Mouse (Mus musculus) embryonic facial prominence, embryonic 14.5 days (tissue): ENCODE measurements around the gene Xpc. TPM values are rescaled to one million over a fixed set of nuclear protein-coding genes. Genes with fewer than 3 reads are reported as not detected.
A peak's percentile ranks its signal among the peaks of the same experiment; 100 is the strongest.

ENCODE experiments used
- ATAC-seq: fragments of 200-750 bp; cut with Nextera tagmentation; 2 replicates; pipeline ENCODE4 v1.8.0; 2017; ENCODE audit warnings: low read depth, moderate number of reproducible peaks, moderate TSS enrichment
- DNase-seq: peaks from one replicate; pipeline ENCODE4 v3.0.0-alpha.2; 2015; ENCODE audit warnings: low spot score
- H3K27ac ChIP-seq: fragments of 300-500 bp; sonication (generic); replicated peaks from 2 replicates; pipeline ENCODE4 v1.5.1; 2014; ENCODE audit warnings: low read depth, mild to moderate bottlenecking, low read length, moderate library complexity
- H3K27me3 ChIP-seq: fragments of 300-500 bp; sonication (generic); replicated peaks from 2 replicates; pipeline ENCODE4 v1.6.1; 2014; ENCODE audit warnings: low read length; ENCODE audit not compliant: control insufficient read depth, insufficient read depth
- H3K36me3 ChIP-seq: fragments of 300-500 bp; sonication (generic); 2 replicates; pipeline ENCODE4 v1.6.1; 2014; ENCODE audit warnings: low read length, mixed read lengths; ENCODE audit not compliant: control insufficient read depth, insufficient read depth
- H3K4me1 ChIP-seq: fragments of 300-500 bp; sonication (generic); 2 replicates; pipeline ENCODE4 v1.6.1; 2014; ENCODE audit warnings: antibody characterized with exemption, low read length; ENCODE audit not compliant: control insufficient read depth, insufficient read depth
- H3K4me2 ChIP-seq: fragments of 300-500 bp; sonication (generic); 2 replicates; pipeline ENCODE4 v1.6.1; 2014; ENCODE audit warnings: low read depth, mild to moderate bottlenecking, low read length, moderate library complexity, mixed read lengths
- H3K4me3 ChIP-seq: fragments of 300-500 bp; sonication (generic); 2 replicates; pipeline ENCODE4 v1.5.1; 2014; ENCODE audit warnings: low read depth, mild to moderate bottlenecking, low read length
- H3K9ac ChIP-seq: fragments of 300-500 bp; sonication (generic); 2 replicates; pipeline ENCODE4 v1.6.1; 2014; ENCODE audit warnings: low read depth, mild to moderate bottlenecking, low read length, moderate library complexity, mixed read lengths
- H3K9me3 ChIP-seq: fragments of 300-500 bp; sonication (generic); 2 replicates; pipeline ENCODE4 v1.6.1; 2016; ENCODE audit warnings: low read length; ENCODE audit not compliant: control insufficient read depth
- WGBS: fragments of 180-500 bp; shearing (Covaris S2); extraction: QIAGEN DNeasy Blood & Tissue Kit; methylation state at CpG from one replicate; pipeline ENCODE4 v1.1.7; 2014; 5-methylcytosine and 5-hydroxymethylcytosine counted together
- polyA plus RNA-seq: library from polyadenylated mRNA; unstranded; fragments of >200 nt; fragmentation: Nextera tagmentation; extraction: Ambion mirVana; gene quantifications from 2 replicates; pipeline ENCODE4 v1.2.1, GENCODE M21; 2014

The Xpc gene
- polyA plus RNA-seq, 1 experiment from 2014 or later = 12.4 TPM

DNA sequence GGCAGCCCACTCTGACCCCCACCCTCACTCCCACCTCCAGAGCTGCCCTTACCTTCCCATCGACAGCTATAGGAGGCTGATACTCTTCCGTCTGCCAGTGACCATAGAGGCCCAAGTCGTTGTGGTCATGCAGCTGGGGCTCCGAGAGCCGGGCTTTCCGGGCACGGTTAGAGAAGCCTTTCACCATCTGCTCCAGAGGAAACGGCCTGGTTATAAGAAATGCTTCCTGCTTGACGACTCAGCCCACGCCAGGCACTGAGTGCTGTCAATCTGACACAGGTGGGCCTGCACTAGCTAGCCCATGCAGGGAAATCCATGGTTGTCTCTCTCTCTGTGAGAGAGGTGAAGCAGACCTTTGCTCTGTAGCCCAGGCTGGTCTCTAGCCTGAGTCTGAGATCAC, 22.6 kb downstream of the Xpc start:
- Histone ChIP-seq H3K27me3 (no peaks in the 10 kb centered on the region), H3K4me3 (no peak overlapping the region), H3K27ac (no peak overlapping the region), H3K36me3 (peaks cover 77% of the 10 kb centered on the region), H3K9ac (no peak overlapping the region), H3K4me1 (no peaks in the 10 kb centered on the region), H3K9me3 (no peaks in the 10 kb centered on the region), H3K4me2 (no peak overlapping the region)
- ATAC-seq = no peak
- no peak for DNase-seq
- 87% methylated on average over 10 of the region's 10 CpGs for WGBS

DNA sequence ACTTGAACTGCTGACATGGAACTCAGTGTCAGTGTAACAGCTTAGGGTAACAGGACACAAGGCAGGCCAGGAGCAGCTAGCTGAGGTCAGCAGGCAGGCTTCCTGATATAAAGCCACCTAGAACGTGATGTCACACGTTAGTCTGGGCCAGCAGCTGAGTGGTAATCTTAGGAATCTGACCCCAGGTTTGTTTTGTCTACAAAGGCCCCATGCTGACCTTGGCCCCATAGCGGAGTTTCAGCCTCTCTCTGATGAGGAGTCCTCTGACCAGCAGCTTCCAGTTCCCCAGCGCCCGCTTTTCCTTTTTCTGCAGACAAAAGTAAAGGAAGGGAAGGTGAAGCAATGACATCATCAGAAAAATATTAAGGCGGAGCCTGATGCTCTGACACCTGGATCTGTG, 24.7 kb downstream of the Xpc start:
- Histone ChIP-seq H3K36me3 (peaks cover 77% of the 10 kb centered on the region), H3K4me3 (no peak overlapping the region), H3K4me2 (no peak overlapping the region), H3K27ac (no peak overlapping the region), H3K9ac (no peak overlapping the region), H3K9me3 (no peaks in the 10 kb centered on the region), H3K4me1 (no peaks in the 10 kb centered on the region), H3K27me3 (no peaks in the 10 kb centered on the region)
- ATAC-seq (no peak), DNase-seq (no peak)
- 63% methylated on average over 6 of the region's 6 CpGs for WGBS

DNA sequence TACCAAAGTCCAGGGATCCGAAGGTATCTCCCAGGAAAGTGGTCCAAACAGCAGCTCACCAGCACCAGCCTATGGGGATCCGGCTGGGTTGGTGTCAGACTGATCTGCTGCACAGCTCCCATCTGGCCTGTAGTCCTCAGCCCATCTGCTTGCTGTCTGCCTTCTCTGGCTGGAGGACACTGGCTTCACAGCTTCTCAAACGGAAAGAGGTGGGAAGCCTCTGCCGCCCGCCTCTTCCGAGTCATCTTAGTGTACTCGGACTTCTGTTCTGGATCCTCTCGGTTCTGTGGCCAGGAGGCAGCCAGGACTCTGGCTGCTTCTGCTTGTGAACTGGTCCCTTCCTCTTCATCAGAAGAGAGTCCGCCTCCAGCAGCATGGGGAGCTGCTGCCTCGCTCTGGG, 25.8 kb downstream of the Xpc start:
- no peak overlapping the region for H3K4me2 ChIP-seq
- H3K4me3 ChIP-seq = no peak overlapping the region
- 87% methylated on average over 10 of the region's 10 CpGs for WGBS
- no peaks in the 10 kb centered on the region for H3K9me3 ChIP-seq
- H3K27ac ChIP-seq = no peak overlapping the region
- no peaks in the 10 kb centered on the region for H3K27me3 ChIP-seq
- peaks cover 82% of the 10 kb centered on the region for H3K36me3 ChIP-seq
- DNase-seq (no peak), ATAC-seq (no peak)
- H3K4me1 ChIP-seq = no peaks in the 10 kb centered on the region
- no peak overlapping the region for H3K9ac ChIP-seq

DNA sequence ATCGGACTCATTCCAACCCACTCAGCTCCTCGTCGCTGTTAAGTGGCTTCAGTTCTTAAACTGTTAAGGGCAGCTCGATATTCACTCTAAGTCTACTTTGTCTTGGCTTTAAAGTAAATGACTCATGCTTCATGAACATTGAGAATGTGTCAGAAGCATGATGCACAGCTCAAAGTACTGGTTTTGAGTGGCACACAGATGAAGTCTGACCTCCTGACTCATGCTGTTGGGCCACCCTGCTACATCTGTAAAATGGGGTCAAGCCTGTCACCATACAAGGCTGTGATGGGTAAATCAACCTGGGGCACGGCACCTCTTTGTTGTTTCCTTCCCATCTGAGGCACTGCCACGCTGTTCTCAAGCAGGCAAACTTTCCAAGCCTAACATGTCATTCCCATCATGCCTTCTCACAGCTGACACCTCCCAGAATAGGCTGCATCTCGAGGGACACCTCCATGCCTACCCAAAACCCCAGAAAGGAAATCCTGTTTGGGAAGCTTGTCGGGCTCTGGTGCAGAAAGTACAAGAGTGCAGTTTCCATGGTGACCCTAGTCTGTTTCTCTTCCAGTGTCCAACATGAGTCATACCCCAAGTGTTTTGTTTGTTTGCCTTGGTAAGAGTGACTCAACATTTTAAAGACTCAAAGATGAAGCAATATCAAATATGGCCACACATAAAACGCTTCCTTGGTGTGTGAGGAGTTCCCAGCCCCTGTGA, 27.0 kb downstream of the Xpc start:
- Histone ChIP-seq H3K4me3 (no peak overlapping the region), H3K9ac (no peak overlapping the region), H3K9me3 (no peaks in the 10 kb centered on the region), H3K4me2 (no peak overlapping the region), H3K4me1 (no peaks in the 10 kb centered on the region), H3K27ac (no peak overlapping the region), H3K27me3 (no peaks in the 10 kb centered on the region), H3K36me3 (peaks cover 86% of the 10 kb centered on the region)
- 78% methylated on average over 9 of the region's 9 CpGs for WGBS
- DNase-seq (peak; percentile 58), ATAC-seq (no peak)

DNA sequence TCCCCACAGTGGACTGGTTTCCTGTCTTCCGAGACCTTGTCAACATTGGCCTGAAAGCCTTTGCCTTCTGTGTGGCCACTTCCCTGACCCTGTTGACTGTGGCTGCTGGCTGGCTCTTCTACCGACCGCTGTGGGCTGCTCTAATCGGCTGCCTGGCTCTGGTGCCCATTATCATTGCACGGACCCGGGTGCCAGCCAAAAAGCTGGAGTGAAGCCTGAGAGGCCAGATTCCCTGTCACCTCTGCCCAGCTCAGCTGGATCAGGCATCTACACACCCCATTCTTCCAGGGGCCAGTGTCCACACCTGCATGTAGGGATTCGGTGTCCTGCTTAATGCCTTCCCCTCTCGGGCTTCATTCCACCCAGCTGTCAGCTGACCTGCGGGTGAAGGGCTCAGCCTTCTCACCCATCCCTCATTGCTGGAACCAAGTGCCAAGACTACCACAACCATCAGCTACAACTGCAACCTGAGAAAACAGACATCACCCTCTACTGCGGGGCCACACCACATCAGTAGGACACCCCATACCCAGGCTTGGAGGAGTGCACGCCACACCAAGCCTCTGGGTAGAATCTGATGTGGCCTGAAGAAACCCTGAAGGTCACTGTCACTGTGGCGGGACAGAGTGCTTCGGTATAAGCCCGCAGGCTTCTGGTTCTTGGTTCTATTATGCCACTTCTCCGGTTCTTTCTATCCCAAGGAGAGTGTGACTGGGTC, 28.8 kb downstream of the Xpc start:
- ATAC-seq = no peak
- no peak for DNase-seq
- Histone ChIP-seq H3K27me3 (no peaks in the 10 kb centered on the region), H3K36me3 (peaks cover 93% of the 10 kb centered on the region), H3K4me3 (no peak overlapping the region), H3K4me1 (no peaks in the 10 kb centered on the region), H3K4me2 (no peak overlapping the region), H3K9ac (no peak overlapping the region), H3K27ac (no peak overlapping the region), H3K9me3 (no peaks in the 10 kb centered on the region)
- whole genome bisulfite sequencing = 88% methylated on average over 15 of the region's 15 CpGs

DNA sequence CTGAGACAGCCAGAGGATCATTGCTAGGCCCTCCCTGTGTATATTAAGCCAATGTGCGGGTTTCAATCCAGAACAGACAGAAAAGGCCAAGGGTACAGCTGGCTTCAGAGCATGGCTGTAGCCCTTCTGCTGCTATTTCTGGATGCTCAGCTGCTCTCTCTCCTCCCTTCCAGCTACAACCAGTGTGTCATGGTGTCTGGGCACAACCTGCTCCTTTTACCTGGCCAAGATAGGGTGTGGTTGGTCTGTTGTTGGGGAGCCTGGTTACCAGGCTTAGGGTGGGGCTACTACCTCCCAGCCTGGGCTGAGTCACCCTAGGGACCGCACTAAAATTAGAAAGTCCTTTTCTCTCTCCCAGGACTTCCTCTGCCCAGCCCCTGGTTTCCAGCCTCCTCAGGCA, 32.3 kb downstream of the Xpc start:
- Histone ChIP-seq H3K27me3 (no peaks in the 10 kb centered on the region), H3K4me1 (no peaks in the 10 kb centered on the region), H3K9me3 (no peaks in the 10 kb centered on the region), H3K27ac (no peak overlapping the region), H3K4me2 (no peak overlapping the region), H3K36me3 (peaks cover 98% of the 10 kb centered on the region), H3K4me3 (no peak overlapping the region), H3K9ac (no peak overlapping the region)
- WGBS = 93% methylated on average over 2 of the region's 2 CpGs
- no peak for DNase-seq
- no peak for ATAC-seq

DNA sequence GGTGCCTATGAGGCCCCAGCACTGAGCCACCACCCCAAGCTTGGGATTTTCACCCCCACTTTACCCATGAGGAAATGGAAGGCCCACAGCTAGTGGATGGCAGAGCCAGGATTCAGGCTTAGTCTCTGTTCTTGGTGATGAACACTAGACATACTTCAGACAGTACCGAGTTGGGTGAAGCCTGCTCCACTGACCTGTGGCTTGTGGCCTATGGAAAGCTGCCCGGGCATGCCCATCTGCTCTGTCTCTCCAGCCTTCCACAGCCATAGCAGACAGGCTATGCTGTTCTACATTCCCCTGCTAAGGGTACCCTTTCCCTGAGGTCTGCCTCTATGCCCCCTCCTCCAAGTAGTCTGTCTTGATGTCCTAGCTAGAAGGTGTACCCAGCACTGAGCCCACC, 39.1 kb downstream of the Xpc start:
- ATAC-seq = no peak
- H3K27me3 ChIP-seq = no peaks in the 10 kb centered on the region
- H3K4me3 ChIP-seq = no peak overlapping the region
- H3K4me2 ChIP-seq = no peak overlapping the region
- WGBS = 81% methylated on average over 2 of the region's 2 CpGs
- peaks cover 48% of the 10 kb centered on the region for H3K36me3 ChIP-seq
- H3K27ac ChIP-seq = no peak overlapping the region
- no peak for DNase-seq
- 0 out of 2 replicates have a peak overlapping the region, but pooled peaks have one; percentile 5 for H3K9ac ChIP-seq
- peaks cover 17% of the 10 kb centered on the region for H3K4me1 ChIP-seq
- H3K9me3 ChIP-seq = no peaks in the 10 kb centered on the region

DNA sequence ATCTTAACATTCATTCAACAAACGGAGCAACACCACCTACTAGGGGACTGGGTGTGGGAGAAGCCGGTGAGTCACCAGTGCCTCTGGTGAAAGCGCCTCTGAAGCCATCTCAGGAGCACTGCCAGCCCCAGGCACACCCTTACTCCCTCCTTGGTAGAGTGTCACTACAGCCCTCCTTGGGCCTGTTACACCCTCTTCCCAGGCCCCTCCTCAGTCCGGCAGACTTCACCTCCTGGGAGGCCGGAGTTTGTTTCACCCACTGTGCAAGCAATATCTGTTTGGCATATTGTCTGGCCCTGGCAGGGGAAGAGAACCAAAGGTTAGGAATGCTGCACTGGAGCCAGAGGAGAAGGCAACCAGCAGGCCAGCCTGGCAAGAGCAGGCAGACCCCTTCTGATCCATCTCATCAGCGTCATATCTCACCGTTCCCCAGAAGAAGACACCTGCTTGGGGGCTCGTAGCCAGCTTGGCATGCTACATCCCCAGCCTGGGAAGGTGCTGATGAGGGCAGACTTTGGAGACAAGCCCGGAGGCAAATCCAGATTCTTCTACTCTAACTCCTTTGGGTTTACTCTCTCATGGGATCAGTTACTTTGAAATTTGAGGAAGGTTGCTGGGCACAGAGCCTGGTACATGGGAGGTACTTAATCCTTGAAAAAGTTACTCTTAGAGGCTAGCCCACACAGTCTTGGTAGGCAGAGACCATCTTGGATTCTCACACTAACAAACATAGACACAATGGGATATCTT, 41.1 kb downstream of the Xpc start:
- Histone ChIP-seq H3K4me1 (peaks cover 17% of the 10 kb centered on the region), H3K27me3 (no peaks in the 10 kb centered on the region), H3K4me3 (peak overlapping the region; percentile 83), H3K4me2 (peak overlapping the region; percentile 71), H3K9ac (peak overlapping the region; percentile 82), H3K27ac (peak overlapping the region; percentile 71; the same call in 1 of the 2 replicates), H3K9me3 (no peaks in the 10 kb centered on the region), H3K36me3 (peaks cover 35% of the 10 kb centered on the region)
- WGBS = 43% methylated on average over 9 of the region's 9 CpGs
- no peak for DNase-seq
- ATAC-seq = no peak
